Mouse (Mus musculus) ES-E14 (cell line): ENCODE data around the gene Hoxb4.

Experiments
- CHD2 ChIP-seq: IDR thresholded peaks from 2 replicates; pipeline ENCODE4 v1.6.1; 2014; ENCODE audit warnings: mild to moderate bottlenecking, low read depth, low read length, inconsistent platforms
- HCFC1 ChIP-seq: IDR thresholded peaks from 2 replicates; pipeline ENCODE4 v1.6.1; 2012; ENCODE audit warnings: low read length, inconsistent platforms, borderline replicate concordance; ENCODE audit not compliant: insufficient read depth
- MAFK ChIP-seq: IDR thresholded peaks from 2 replicates; pipeline ENCODE4 v1.6.1; 2014; ENCODE audit warnings: mild to moderate bottlenecking, low read depth, low read length, inconsistent platforms; ENCODE audit not compliant: insufficient read depth
- ZC3H11A ChIP-seq: IDR thresholded peaks from 2 replicates; pipeline ENCODE4 v1.6.1; 2012; ENCODE audit warnings: low read depth, mild to moderate bottlenecking, inconsistent platforms, low read length, borderline replicate concordance
- ZNF384 ChIP-seq: IDR thresholded peaks from 2 replicates; pipeline ENCODE4 v1.6.1; 2012; ENCODE audit warnings: low read depth, low read length, inconsistent platforms

GRCm38 (mm10) chr11:96284041-96284749 lies 33.9 kb upstream of the Hoxb4 start:
- TF ChIP-seq HCFC1 (no peak), MAFK (no peak), CHD2 (no peak), ZC3H11A (no peak), ZNF384 (no peak)
